Mouse (Mus musculus): ENCODE measurements at regions not wholly inside any gene's neighbourhood (a gene's known extent, or its start where the extent isn't known, plus 50 kb on each side); places are given as distances from the start of the nearest gene placed in this dataset.

- Histone ChIP-seq H3K4me3 (ENCODE audit: low read length) (no peak overlapping the region), H3K4me2 (ENCODE audit: low read depth, low read length) (no peak overlapping the region), H3K9ac (ENCODE audit: low read length) (no peak overlapping the region), H3K9me3 (ENCODE audit: control insufficient read depth, low read length) (no peaks in the 10 kb centered on the region), H3K27ac (ENCODE audit: low read length) (no peak overlapping the region), H3K36me3 (ENCODE audit: control insufficient read depth, insufficient read depth, low read length) (no peaks in the 10 kb centered on the region), H3K27me3 (ENCODE audit: control insufficient read depth, insufficient read depth, low read depth, low read length) (no peaks in the 10 kb centered on the region), H3K4me1 (replicated peaks; ENCODE audit: control insufficient read depth, insufficient read depth, low read length) (0 out of 2 replicates have a peak, but pooled peaks cover 2% of the 10 kb centered on the region)
- WGBS = 65% methylated on average over 3 of the region's 3 CpGs
- ATAC-seq (ENCODE audit: low read depth) = no peak
Measured at GRCm38 (mm10) chr2:169293351-169293750, 294.2 kb downstream of the Gm11011 start.

GRCm38 (mm10) chr2:169288891-169289605 lies 298.5 kb downstream of the Gm11011 start:
- WGBS = 84% methylated on average over 12 of the region's 12 CpGs
- H3K27me3 ChIP-seq (ENCODE audit: control insufficient read depth, insufficient read depth, low read depth, low read length) = no peaks in the 10 kb centered on the region
- H3K4me3 ChIP-seq (ENCODE audit: low read length) = no peak overlapping the region
- no peaks in the 10 kb centered on the region for H3K9me3 ChIP-seq (ENCODE audit: control insufficient read depth, low read length)
- H3K4me1 ChIP-seq (replicated peaks; ENCODE audit: control insufficient read depth, insufficient read depth, low read length) = no peaks in the 10 kb centered on the region
- H3K36me3 ChIP-seq (ENCODE audit: control insufficient read depth, insufficient read depth, low read length) = no peaks in the 10 kb centered on the region
- no peak overlapping the region for H3K9ac ChIP-seq (ENCODE audit: low read length)
- no peak overlapping the region for H3K27ac ChIP-seq (ENCODE audit: low read length)
- no peak for ATAC-seq (ENCODE audit: low read depth)
- no peak overlapping the region for H3K4me2 ChIP-seq (ENCODE audit: low read depth, low read length)

GRCm38 (mm10) chr2:169286701-169287100 lies 300.8 kb downstream of the Gm11011 start:
- Histone ChIP-seq H3K4me1 (replicated peaks; ENCODE audit: control insufficient read depth, insufficient read depth, low read length) (no peaks in the 10 kb centered on the region), H3K9me3 (ENCODE audit: control insufficient read depth, low read length) (no peaks in the 10 kb centered on the region), H3K27ac (ENCODE audit: low read length) (no peak overlapping the region), H3K4me2 (ENCODE audit: low read depth, low read length) (no peak overlapping the region), H3K4me3 (ENCODE audit: low read length) (no peak overlapping the region), H3K36me3 (ENCODE audit: control insufficient read depth, insufficient read depth, low read length) (no peaks in the 10 kb centered on the region), H3K9ac (ENCODE audit: low read length) (no peak overlapping the region), H3K27me3 (ENCODE audit: control insufficient read depth, insufficient read depth, low read depth, low read length) (no peaks in the 10 kb centered on the region)
- 72% methylated on average over 7 of the region's 7 CpGs for WGBS
- ATAC-seq (ENCODE audit: low read depth) = no peak

GRCm38 (mm10) chr2:169282508-169283117 lies 304.9 kb downstream of the Gm11011 start:
- no peak overlapping the region for H3K9ac ChIP-seq (ENCODE audit: low read length)
- WGBS = 79% methylated on average over 13 of the region's 13 CpGs

GRCm38 (mm10) chr2:169275371-169275770 lies 312.2 kb downstream of the Gm11011 start:
- WGBS = 94% methylated on average over 4 of the region's 4 CpGs
- no peaks in the 10 kb centered on the region for H3K27me3 ChIP-seq (ENCODE audit: control insufficient read depth, insufficient read depth, low read depth, low read length)
- H3K4me3 ChIP-seq (ENCODE audit: low read length) = no peak overlapping the region
- H3K4me1 ChIP-seq (replicated peaks; ENCODE audit: control insufficient read depth, insufficient read depth, low read length) = no peaks in the 10 kb centered on the region
- H3K27ac ChIP-seq (ENCODE audit: low read length) = no peak overlapping the region
- H3K9ac ChIP-seq (ENCODE audit: low read length) = no peak overlapping the region
- no peaks in the 10 kb centered on the region for H3K36me3 ChIP-seq (ENCODE audit: control insufficient read depth, insufficient read depth, low read length)
- H3K9me3 ChIP-seq (ENCODE audit: control insufficient read depth, low read length) = no peaks in the 10 kb centered on the region
- ATAC-seq (ENCODE audit: low read depth) = no peak
- no peak overlapping the region for H3K4me2 ChIP-seq (ENCODE audit: low read depth, low read length)

More at GRCm38 (mm10) chr2:169282508-169283117, 304.9 kb downstream of the Gm11011 start:
- Histone ChIP-seq H3K27ac (ENCODE audit: low read length) (no peak overlapping the region), H3K36me3 (ENCODE audit: control insufficient read depth, insufficient read depth, low read length) (no peaks in the 10 kb centered on the region), H3K4me2 (ENCODE audit: low read depth, low read length) (no peak overlapping the region), H3K9me3 (ENCODE audit: control insufficient read depth, low read length) (no peaks in the 10 kb centered on the region), H3K4me3 (ENCODE audit: low read length) (no peak overlapping the region), H3K4me1 (replicated peaks; ENCODE audit: control insufficient read depth, insufficient read depth, low read length) (no peaks in the 10 kb centered on the region), H3K27me3 (ENCODE audit: control insufficient read depth, insufficient read depth, low read depth, low read length) (no peaks in the 10 kb centered on the region)
- ATAC-seq (ENCODE audit: low read depth) = no peak

GRCm38 (mm10) chr2:169274101-169274500 lies 313.4 kb downstream of the Gm11011 start:
- H3K9me3 ChIP-seq (ENCODE audit: control insufficient read depth, low read length) = no peaks in the 10 kb centered on the region
- no peak overlapping the region for H3K27ac ChIP-seq (ENCODE audit: low read length)
- H3K9ac ChIP-seq (ENCODE audit: low read length) = no peak overlapping the region
- no peaks in the 10 kb centered on the region for H3K36me3 ChIP-seq (ENCODE audit: control insufficient read depth, insufficient read depth, low read length)
- H3K27me3 ChIP-seq (ENCODE audit: control insufficient read depth, insufficient read depth, low read depth, low read length) = no peaks in the 10 kb centered on the region
- WGBS = 43% methylated on average over 1 of the region's 1 CpGs
- no peaks in the 10 kb centered on the region for H3K4me1 ChIP-seq (replicated peaks; ENCODE audit: control insufficient read depth, insufficient read depth, low read length)
- no peak for ATAC-seq (ENCODE audit: low read depth)
- no peak overlapping the region for H3K4me3 ChIP-seq (ENCODE audit: low read length)
- H3K4me2 ChIP-seq (ENCODE audit: low read depth, low read length) = no peak overlapping the region

GRCm38 (mm10) chr2:169272622-169273021 lies 314.9 kb downstream of the Gm11011 start:
- ATAC-seq (ENCODE audit: low read depth) = no peak
- Histone ChIP-seq H3K9ac (ENCODE audit: low read length) (no peak overlapping the region), H3K4me2 (ENCODE audit: low read depth, low read length) (no peak overlapping the region), H3K4me1 (replicated peaks; ENCODE audit: control insufficient read depth, insufficient read depth, low read length) (no peaks in the 10 kb centered on the region), H3K36me3 (ENCODE audit: control insufficient read depth, insufficient read depth, low read length) (no peaks in the 10 kb centered on the region), H3K4me3 (ENCODE audit: low read length) (no peak overlapping the region), H3K27ac (ENCODE audit: low read length) (no peak overlapping the region), H3K27me3 (ENCODE audit: control insufficient read depth, insufficient read depth, low read depth, low read length) (no peaks in the 10 kb centered on the region), H3K9me3 (ENCODE audit: control insufficient read depth, low read length) (no peaks in the 10 kb centered on the region)
- WGBS = 40% methylated on average over 6 of the region's 6 CpGs

GRCm38 (mm10) chr2:169272018-169272417 lies 315.5 kb downstream of the Gm11011 start:
- Histone ChIP-seq H3K9me3 (ENCODE audit: control insufficient read depth, low read length) (no peaks in the 10 kb centered on the region), H3K36me3 (ENCODE audit: control insufficient read depth, insufficient read depth, low read length) (no peaks in the 10 kb centered on the region), H3K27ac (ENCODE audit: low read length) (no peak overlapping the region), H3K4me2 (ENCODE audit: low read depth, low read length) (no peak overlapping the region), H3K4me3 (ENCODE audit: low read length) (no peak overlapping the region), H3K27me3 (ENCODE audit: control insufficient read depth, insufficient read depth, low read depth, low read length) (no peaks in the 10 kb centered on the region), H3K9ac (ENCODE audit: low read length) (no peak overlapping the region), H3K4me1 (replicated peaks; ENCODE audit: control insufficient read depth, insufficient read depth, low read length) (no peaks in the 10 kb centered on the region)
- WGBS = 27% methylated on average over 4 of the region's 4 CpGs
- no peak for ATAC-seq (ENCODE audit: low read depth)

GRCm38 (mm10) chr2:169260636-169261035 lies 305.2 kb upstream of the Zfp64 start:
- Histone ChIP-seq H3K9ac (ENCODE audit: low read length) (no peak overlapping the region), H3K9me3 (ENCODE audit: control insufficient read depth, low read length) (no peaks in the 10 kb centered on the region), H3K36me3 (ENCODE audit: control insufficient read depth, insufficient read depth, low read length) (no peaks in the 10 kb centered on the region), H3K27me3 (ENCODE audit: control insufficient read depth, insufficient read depth, low read depth, low read length) (no peaks in the 10 kb centered on the region), H3K27ac (ENCODE audit: low read length) (no peak overlapping the region), H3K4me1 (replicated peaks; ENCODE audit: control insufficient read depth, insufficient read depth, low read length) (no peaks in the 10 kb centered on the region), H3K4me3 (ENCODE audit: low read length) (no peak overlapping the region), H3K4me2 (ENCODE audit: low read depth, low read length) (no peak overlapping the region)
- WGBS = 80% methylated on average over 4 of the region's 4 CpGs
- no peak for ATAC-seq (ENCODE audit: low read depth)
